Mouse (Mus musculus): Measurements from ENCODE around the gene Cdk14. TPM values are rescaled to one million over a fixed set of nuclear protein-coding genes. Genes with fewer than 3 reads are reported as not detected.

Cdk14 gene
- polyA plus RNA-seq, 1 experiment from 2014 or later = 25.5 TPM

DNA sequence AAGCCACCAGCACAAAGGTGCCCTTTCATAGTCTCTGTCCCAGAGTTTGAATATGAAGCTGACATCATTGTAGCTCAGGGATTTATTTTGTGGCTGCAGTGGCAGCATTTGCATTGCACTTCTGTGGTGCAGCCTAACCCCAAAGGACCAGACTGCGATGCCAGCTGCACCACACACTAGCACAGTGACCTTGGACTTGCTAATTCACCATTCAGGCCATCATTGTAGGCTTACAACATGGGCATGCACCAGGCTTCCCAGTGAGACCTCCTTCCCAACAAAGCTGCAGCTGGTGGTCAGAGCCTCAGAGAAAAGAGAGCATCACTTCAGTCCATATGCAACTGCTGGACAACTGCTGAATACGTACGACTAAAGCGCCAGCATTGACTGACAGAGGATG, 629.8 kb downstream of the Cdk14 start:
- H3K27me3 ChIP-seq (ENCODE audit: control insufficient read depth, insufficient read depth, low read length) = no peaks in the 10 kb centered on the region
- no peaks in the 10 kb centered on the region for H3K9me3 ChIP-seq (ENCODE audit: control insufficient read depth, low read length)
- no peak overlapping the region for H3K9ac ChIP-seq (ENCODE audit: low read length)
- peak; percentile 70; the same call in 1 of the 2 replicates for ATAC-seq (ENCODE audit: low FRiP score)
- no peaks in the 10 kb centered on the region for H3K36me3 ChIP-seq (ENCODE audit: control insufficient read depth, insufficient read depth, low read length)
- peak; percentile 41 for DNase-seq (ENCODE audit: low spot score, missing footprints)
- no peak overlapping the region for H3K27ac ChIP-seq (ENCODE audit: low read depth, low read length)
- no peak overlapping the region for H3K4me3 ChIP-seq (ENCODE audit: low read depth, low read length)
- 77% methylated on average over 4 of the region's 4 CpGs for WGBS
- H3K4me1 ChIP-seq (ENCODE audit: control insufficient read depth, insufficient read depth, low read length) = peaks cover 6% of the 10 kb centered on the region; the same call in 1 of the 2 replicates
- H3K4me2 ChIP-seq = no peak overlapping the region

DNA sequence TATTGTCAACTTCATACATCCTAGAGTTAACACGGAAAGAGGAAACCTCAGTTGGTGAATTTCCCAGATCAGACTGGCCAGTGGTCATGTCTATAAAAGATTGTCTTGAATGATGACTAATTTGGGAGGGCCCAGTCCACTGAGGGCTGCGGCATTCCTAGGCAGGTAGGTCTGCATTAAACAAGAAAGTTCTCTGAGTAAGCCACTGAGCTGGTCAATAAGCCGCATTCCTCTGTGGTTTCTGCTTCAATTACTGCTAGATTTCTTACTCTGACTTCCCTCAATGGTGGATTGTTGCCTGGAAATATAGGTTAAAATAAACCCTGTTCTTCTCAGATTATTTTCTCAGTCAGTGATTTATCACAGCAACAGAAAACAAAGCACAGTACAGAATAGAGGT, 631.6 kb downstream of the Cdk14 start:
- Histone ChIP-seq H3K9ac (ENCODE audit: low read length) (no peak overlapping the region), H3K4me1 (ENCODE audit: control insufficient read depth, insufficient read depth, low read length) (peaks cover 6% of the 10 kb centered on the region; the same call in 1 of the 2 replicates), H3K27ac (ENCODE audit: low read depth, low read length) (no peak overlapping the region), H3K36me3 (ENCODE audit: control insufficient read depth, insufficient read depth, low read length) (no peaks in the 10 kb centered on the region), H3K9me3 (ENCODE audit: control insufficient read depth, low read length) (no peaks in the 10 kb centered on the region), H3K27me3 (ENCODE audit: control insufficient read depth, insufficient read depth, low read length) (no peaks in the 10 kb centered on the region), H3K4me2 (no peak overlapping the region), H3K4me3 (ENCODE audit: low read depth, low read length) (no peak overlapping the region)
- no peak for ATAC-seq (ENCODE audit: low FRiP score)
- 87% methylated on average over 3 of the region's 3 CpGs for WGBS
- DNase-seq (ENCODE audit: low spot score, missing footprints) = no peak

DNA sequence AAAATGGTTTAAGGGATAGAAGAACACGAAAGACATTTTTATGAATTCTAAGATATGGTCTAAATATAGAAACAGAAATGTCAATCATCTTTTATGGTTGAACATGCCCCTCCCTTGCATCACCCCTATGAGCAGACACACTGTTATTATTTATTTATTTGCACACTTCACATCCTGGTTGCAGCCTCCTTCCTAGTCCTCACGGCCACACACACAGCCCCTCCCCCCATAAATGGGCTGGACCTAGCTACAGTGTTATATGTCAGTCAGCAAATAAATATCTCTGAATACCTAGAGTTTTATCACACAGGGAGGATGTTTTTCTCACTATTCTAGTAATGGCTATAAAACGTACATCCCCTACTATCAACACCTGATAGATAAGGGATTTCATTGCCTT, 633.3 kb downstream of the Cdk14 start:
- Histone ChIP-seq H3K9ac (ENCODE audit: low read length) (no peak overlapping the region), H3K4me1 (ENCODE audit: control insufficient read depth, insufficient read depth, low read length) (peaks cover 8% of the 10 kb centered on the region; the same call in 1 of the 2 replicates), H3K27me3 (ENCODE audit: control insufficient read depth, insufficient read depth, low read length) (no peaks in the 10 kb centered on the region), H3K9me3 (ENCODE audit: control insufficient read depth, low read length) (no peaks in the 10 kb centered on the region), H3K4me3 (ENCODE audit: low read depth, low read length) (no peak overlapping the region), H3K4me2 (no peak overlapping the region), H3K36me3 (ENCODE audit: control insufficient read depth, insufficient read depth, low read length) (no peaks in the 10 kb centered on the region), H3K27ac (ENCODE audit: low read depth, low read length) (no peak overlapping the region)
- ATAC-seq (ENCODE audit: low FRiP score) (no peak), DNase-seq (ENCODE audit: low spot score, missing footprints) (no peak)
- WGBS = 91% methylated on average over 3 of the region's 3 CpGs

DNA sequence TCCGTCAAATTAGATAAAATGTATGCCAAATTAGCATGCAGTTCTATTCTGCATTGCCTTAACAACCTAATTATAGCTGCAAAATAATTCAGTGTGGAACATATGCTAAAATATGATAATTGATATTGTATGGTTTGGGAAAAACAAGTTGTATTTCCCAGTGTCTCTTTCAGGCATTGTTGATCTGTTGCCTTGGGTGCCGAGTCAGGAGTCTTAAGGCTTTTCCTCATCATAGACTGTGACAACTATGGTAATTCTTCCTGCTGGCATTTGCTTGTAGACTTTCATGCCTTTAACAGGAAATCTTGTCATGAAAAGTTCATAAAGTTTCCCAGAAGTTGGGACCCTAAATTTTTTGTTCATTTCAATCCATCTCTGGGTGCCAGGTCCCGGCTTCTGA, 641.8 kb downstream of the Cdk14 start:
- Histone ChIP-seq H3K9me3 (ENCODE audit: control insufficient read depth, low read length) (no peaks in the 10 kb centered on the region), H3K36me3 (ENCODE audit: control insufficient read depth, insufficient read depth, low read length) (no peaks in the 10 kb centered on the region), H3K27me3 (ENCODE audit: control insufficient read depth, insufficient read depth, low read length) (no peaks in the 10 kb centered on the region), H3K4me1 (ENCODE audit: control insufficient read depth, insufficient read depth, low read length) (peaks cover 6% of the 10 kb centered on the region), H3K4me2 (no peak overlapping the region), H3K9ac (ENCODE audit: low read length) (no peak overlapping the region), H3K27ac (ENCODE audit: low read depth, low read length) (no peak overlapping the region), H3K4me3 (ENCODE audit: low read depth, low read length) (no peak overlapping the region)
- no peak for ATAC-seq (ENCODE audit: low FRiP score)
- 83% methylated on average over 3 of the region's 3 CpGs for whole genome bisulfite sequencing
- no peak for DNase-seq (ENCODE audit: low spot score, missing footprints)

DNA sequence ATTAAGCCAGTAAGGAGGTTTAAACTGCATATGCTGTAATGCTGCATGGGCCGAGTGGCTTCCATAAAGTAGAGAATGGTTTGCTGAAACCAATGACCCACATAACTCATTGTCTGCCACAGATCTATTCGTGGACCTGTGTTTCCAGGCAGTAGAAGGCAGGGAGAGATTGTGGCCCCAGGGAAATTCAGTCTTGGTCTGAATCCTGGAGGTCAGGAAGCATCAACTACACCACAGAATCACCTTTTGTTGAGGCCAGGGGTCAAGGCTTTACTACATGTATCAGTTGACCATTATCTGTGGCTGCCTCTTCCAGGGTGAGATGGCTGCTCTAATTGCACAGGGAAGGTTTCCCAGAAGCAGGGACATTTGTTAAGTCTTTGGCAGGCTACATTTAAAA, 643.6 kb downstream of the Cdk14 start:
- 77% methylated on average over 2 of the region's 2 CpGs for WGBS
- DNase-seq (ENCODE audit: low spot score, missing footprints) = peak; percentile 51
- Histone ChIP-seq H3K27me3 (ENCODE audit: control insufficient read depth, insufficient read depth, low read length) (no peaks in the 10 kb centered on the region), H3K4me1 (ENCODE audit: control insufficient read depth, insufficient read depth, low read length) (peaks cover 7% of the 10 kb centered on the region), H3K36me3 (ENCODE audit: control insufficient read depth, insufficient read depth, low read length) (no peaks in the 10 kb centered on the region), H3K27ac (ENCODE audit: low read depth, low read length) (no peak overlapping the region), H3K9me3 (ENCODE audit: control insufficient read depth, low read length) (no peaks in the 10 kb centered on the region), H3K4me2 (no peak overlapping the region), H3K4me3 (ENCODE audit: low read depth, low read length) (no peak overlapping the region), H3K9ac (ENCODE audit: low read length) (no peak overlapping the region)
- ATAC-seq (ENCODE audit: low FRiP score) = no peak

DNA sequence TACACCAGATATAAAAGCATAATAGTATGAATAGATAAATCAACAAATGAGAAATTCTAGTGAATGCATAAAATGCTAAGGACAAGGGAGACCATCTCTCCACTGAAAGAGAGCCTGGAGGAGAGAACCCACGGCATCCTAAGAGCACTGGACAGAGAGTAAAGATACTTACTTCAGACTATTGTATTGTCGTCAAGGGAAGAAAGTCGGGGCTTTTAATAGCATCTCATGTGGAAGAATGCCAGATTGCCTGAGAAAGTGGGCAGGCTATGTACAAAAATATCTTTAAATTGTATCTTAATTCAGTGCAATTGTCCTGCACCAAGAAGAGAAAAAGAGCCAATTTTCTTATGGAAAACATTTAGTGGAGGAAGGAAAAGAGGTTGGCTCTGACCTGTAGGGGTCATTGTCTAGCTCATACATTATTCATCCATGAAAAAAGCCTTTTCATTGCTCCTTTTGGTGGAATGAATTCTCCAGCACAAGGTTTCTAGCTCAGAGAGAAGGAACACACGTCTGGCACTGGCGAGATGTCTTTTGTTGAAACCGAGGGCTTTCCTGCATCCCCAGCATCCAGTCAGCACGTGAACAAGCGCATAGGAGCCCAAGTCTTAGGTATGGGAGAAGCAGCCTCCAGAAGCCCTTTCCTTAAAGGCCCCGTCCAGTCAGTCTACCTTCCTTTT, 646.9 kb downstream of the Cdk14 start:
- no peaks in the 10 kb centered on the region for H3K36me3 ChIP-seq (ENCODE audit: control insufficient read depth, insufficient read depth, low read length)
- no peaks in the 10 kb centered on the region for H3K9me3 ChIP-seq (ENCODE audit: control insufficient read depth, low read length)
- WGBS = 16% methylated on average over 9 of the region's 9 CpGs
- H3K4me2 ChIP-seq = no peak overlapping the region
- H3K27ac ChIP-seq (ENCODE audit: low read depth, low read length) = peak overlapping the region; percentile 49; the same call in 1 of the 2 replicates
- peaks cover 7% of the 10 kb centered on the region for H3K4me1 ChIP-seq (ENCODE audit: control insufficient read depth, insufficient read depth, low read length)
- no peak overlapping the region for H3K4me3 ChIP-seq (ENCODE audit: low read depth, low read length)
- no peak overlapping the region for H3K9ac ChIP-seq (ENCODE audit: low read length)
- H3K27me3 ChIP-seq (ENCODE audit: control insufficient read depth, insufficient read depth, low read length) = no peaks in the 10 kb centered on the region
- DNase-seq (ENCODE audit: low spot score, missing footprints) (peak; percentile 91), ATAC-seq (ENCODE audit: low FRiP score) (peak; percentile 83)

DNA sequence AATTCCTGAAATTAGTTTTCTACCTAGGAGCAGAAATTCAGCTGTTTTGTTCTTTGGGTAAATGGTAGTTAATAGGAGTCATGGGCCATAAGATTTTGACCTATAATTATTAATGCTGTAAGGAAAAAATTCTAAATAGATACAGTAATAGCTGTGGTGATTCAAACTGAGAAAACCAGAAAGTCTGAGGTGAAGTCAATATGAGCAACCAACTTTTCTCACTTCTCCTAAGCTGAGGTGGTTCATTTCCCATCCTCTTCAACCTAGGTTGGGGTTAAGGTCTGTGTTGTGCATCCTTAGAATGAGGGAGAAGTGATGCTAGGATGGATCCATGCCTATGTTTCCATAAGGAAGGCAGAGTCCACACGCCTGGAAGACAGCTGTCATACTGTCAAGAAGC, 649.5 kb downstream of the Cdk14 start:
- WGBS = 79% methylated on average over 1 of the region's 1 CpGs
- DNase-seq (ENCODE audit: low spot score, missing footprints) (no peak), ATAC-seq (ENCODE audit: low FRiP score) (no peak)
- Histone ChIP-seq H3K9me3 (ENCODE audit: control insufficient read depth, low read length) (no peaks in the 10 kb centered on the region), H3K27me3 (ENCODE audit: control insufficient read depth, insufficient read depth, low read length) (no peaks in the 10 kb centered on the region), H3K4me2 (no peak overlapping the region), H3K27ac (ENCODE audit: low read depth, low read length) (no peak overlapping the region), H3K36me3 (ENCODE audit: control insufficient read depth, insufficient read depth, low read length) (no peaks in the 10 kb centered on the region), H3K9ac (ENCODE audit: low read length) (no peak overlapping the region), H3K4me1 (ENCODE audit: control insufficient read depth, insufficient read depth, low read length) (peaks cover 7% of the 10 kb centered on the region), H3K4me3 (ENCODE audit: low read depth, low read length) (no peak overlapping the region)

DNA sequence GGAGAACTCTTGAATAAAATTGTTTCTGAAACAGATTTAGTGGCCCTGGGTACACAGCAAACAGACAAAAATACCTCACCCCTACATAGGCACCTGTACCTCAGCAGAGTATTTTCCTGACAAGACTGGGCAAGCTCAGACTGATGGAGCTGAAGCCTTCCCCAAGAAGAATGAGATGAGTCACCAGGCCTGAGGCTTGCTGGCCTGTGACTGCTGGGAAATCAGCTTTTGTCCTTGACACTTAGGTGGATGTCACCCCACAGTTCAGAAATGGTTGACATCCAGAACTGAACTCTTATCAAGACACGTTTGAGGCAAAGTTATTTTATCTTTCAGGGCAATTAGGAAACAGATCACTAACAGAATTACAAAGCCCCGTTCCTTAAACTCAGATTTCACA, 652.2 kb downstream of the Cdk14 start:
- H3K9ac ChIP-seq (ENCODE audit: low read length) = no peak overlapping the region
- ATAC-seq (ENCODE audit: low FRiP score) (no peak), DNase-seq (ENCODE audit: low spot score, missing footprints) (no peak)
- H3K36me3 ChIP-seq (ENCODE audit: control insufficient read depth, insufficient read depth, low read length) = no peaks in the 10 kb centered on the region
- H3K9me3 ChIP-seq (ENCODE audit: control insufficient read depth, low read length) = no peaks in the 10 kb centered on the region
- H3K4me3 ChIP-seq (ENCODE audit: low read depth, low read length) = no peak overlapping the region
- H3K4me2 ChIP-seq = no peak overlapping the region
- H3K27me3 ChIP-seq (ENCODE audit: control insufficient read depth, insufficient read depth, low read length) = no peaks in the 10 kb centered on the region
- H3K4me1 ChIP-seq (ENCODE audit: control insufficient read depth, insufficient read depth, low read length) = no peaks in the 10 kb centered on the region
- H3K27ac ChIP-seq (ENCODE audit: low read depth, low read length) = no peak overlapping the region
- WGBS = 76% methylated on average over 2 of the region's 2 CpGs

DNA sequence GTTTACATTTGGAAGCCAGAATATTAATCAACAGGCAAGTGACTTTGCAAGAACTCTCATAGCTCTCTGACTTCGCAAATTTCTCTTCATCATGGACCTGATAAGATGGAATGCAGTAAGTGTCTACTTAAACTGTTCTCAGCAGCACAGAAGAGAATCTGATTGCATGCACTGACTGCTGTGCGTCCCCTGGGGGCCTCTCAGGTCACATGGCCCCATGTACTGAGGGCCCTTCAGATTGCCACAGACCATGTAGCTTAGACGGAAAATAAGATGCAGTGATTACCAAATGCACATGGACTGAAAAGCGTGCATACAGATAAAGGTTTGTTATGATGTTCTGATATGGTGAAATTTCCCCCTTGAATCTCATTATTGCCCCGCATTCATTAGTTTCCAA, 653.4 kb downstream of the Cdk14 start:
- Histone ChIP-seq H3K9ac (ENCODE audit: low read length) (no peak overlapping the region), H3K4me3 (ENCODE audit: low read depth, low read length) (no peak overlapping the region), H3K27me3 (ENCODE audit: control insufficient read depth, insufficient read depth, low read length) (no peaks in the 10 kb centered on the region), H3K9me3 (ENCODE audit: control insufficient read depth, low read length) (no peaks in the 10 kb centered on the region), H3K4me1 (ENCODE audit: control insufficient read depth, insufficient read depth, low read length) (no peaks in the 10 kb centered on the region), H3K4me2 (no peak overlapping the region), H3K27ac (ENCODE audit: low read depth, low read length) (no peak overlapping the region), H3K36me3 (ENCODE audit: control insufficient read depth, insufficient read depth, low read length) (no peaks in the 10 kb centered on the region)
- no peak for ATAC-seq (ENCODE audit: low FRiP score)
- WGBS = 87% methylated on average over 5 of the region's 5 CpGs
- DNase-seq (ENCODE audit: low spot score, missing footprints) = no peak
